Mouse (Mus musculus) kidney, adult 2 months (tissue): ENCODE measurements around the gene Pdap1. TPM values are rescaled to one million over a fixed set of nuclear protein-coding genes. Genes with fewer than 3 reads are reported as not detected.

Experiments used
- DNase-seq: peaks from one replicate; pipeline ENCODE4 v3.0.0; 2021
- H3K27ac ChIP-seq: fragments of 200-500 bp; 2 replicates; pipeline ENCODE4 v1.5.1; 2012; ENCODE audit warnings: low read depth, low read length, control low read depth, inconsistent platforms; ENCODE audit not compliant: insufficient read depth
- H3K27me3 ChIP-seq: fragments of 200-500 bp; replicated peaks from 2 replicates; pipeline ENCODE4 v1.6.1; 2012; ENCODE audit warnings: mild to moderate bottlenecking, moderate library complexity, low read length, inconsistent platforms; ENCODE audit not compliant: control insufficient read depth, insufficient read depth
- H3K36me3 ChIP-seq: fragments of 200-500 bp; 2 replicates; pipeline ENCODE4 v1.6.1; 2012; ENCODE audit warnings: mild to moderate bottlenecking, moderate library complexity, low read length, inconsistent platforms; ENCODE audit not compliant: control insufficient read depth, insufficient read depth
- H3K4me1 ChIP-seq: fragments of 200-500 bp; 2 replicates; pipeline ENCODE4 v1.6.1; 2011; ENCODE audit warnings: low read length; ENCODE audit not compliant: control insufficient read depth, insufficient read depth
- H3K4me3 ChIP-seq: fragments of 200-500 bp; 2 replicates; pipeline ENCODE4 v1.5.1; 2011; ENCODE audit warnings: mild to moderate bottlenecking, low read depth, low read length, control low read depth; ENCODE audit not compliant: insufficient read depth
- CTCF ChIP-seq: fragments of 200-500 bp; conservative IDR thresholded peaks from 2 replicates; pipeline ENCODE4 v1.5.1; 2011; ENCODE audit warnings: low read depth, mild to moderate bottlenecking, control low read depth, low read length, moderate library complexity, mixed read lengths; ENCODE audit not compliant: insufficient read depth, insufficient read length
- POLR2A ChIP-seq: fragments of 200-500 bp; IDR thresholded peaks from one replicate; pipeline ENCODE4 v1.6.1; 2011; ENCODE audit warnings: low read depth, low read length, control low read depth
- WGBS: fragments of 180-500 bp; shearing (Covaris S2); methylation state at CpG from one replicate; pipeline ENCODE4 v1.1.7; 2018; 5-methylcytosine and 5-hydroxymethylcytosine counted together
- polyA plus RNA-seq: library from polyadenylated mRNA; depleted of rRNA; stranded (reverse); fragments of >200 nt; gene quantifications from 2 replicates; pipeline ENCODE4 v1.2.3, GENCODE M21; 2012; rRNA removed

The Pdap1 gene
- polyA plus RNA-seq, 1 experiment, result 25.6 TPM

DNA sequence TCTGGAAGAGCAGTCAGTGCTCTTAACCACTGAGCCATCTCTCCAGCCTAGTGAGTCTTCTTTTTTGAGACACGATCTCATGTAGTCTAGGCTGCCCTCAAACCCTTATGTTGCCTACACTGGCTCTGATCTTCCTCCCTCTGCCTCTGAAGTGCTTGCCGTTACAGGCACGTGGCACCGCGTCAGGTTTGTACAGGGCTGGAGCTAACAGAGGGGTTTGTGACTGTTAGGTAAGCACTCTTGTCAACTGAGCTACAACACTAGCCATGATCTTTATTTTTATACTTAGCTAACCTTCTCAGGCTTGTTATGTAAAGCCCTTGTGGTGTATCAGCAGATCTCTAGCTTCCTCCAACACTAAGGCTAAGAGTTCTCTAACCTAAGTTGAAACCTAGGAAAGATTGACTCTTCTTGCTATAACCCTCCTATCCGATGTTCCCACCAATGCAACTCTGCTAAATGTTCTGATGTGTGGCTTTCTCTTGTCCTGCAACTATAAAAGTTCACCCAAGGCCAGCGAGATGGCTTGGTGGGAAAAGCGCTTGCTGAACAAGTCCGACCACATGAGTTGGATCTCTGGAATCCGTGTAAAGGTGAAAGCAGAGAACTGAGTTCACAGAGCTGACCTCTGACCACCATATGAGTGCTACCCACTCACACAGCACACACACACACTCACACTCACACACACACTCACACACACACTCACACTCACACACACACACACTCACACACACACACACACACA is 58.0 kb downstream of the Pdap1 start:
- no peak for DNase-seq
- Histone ChIP-seq H3K36me3 (no peaks in the 10 kb centered on the region), H3K4me3 (no peak overlapping the region), H3K27ac (no peak overlapping the region), H3K4me1 (peaks cover 6% of the 10 kb centered on the region; the same call in 1 of the 2 replicates), H3K27me3 (no peaks in the 10 kb centered on the region)
- TF ChIP-seq CTCF (no peak), POLR2A (no peak)
- WGBS, result 83% methylated on average over 10 of the region's 10 CpGs

Other genes starting within 250 kb of the Pdap1 start
- gene Smurf1, start 174.4 kb downstream of the Pdap1 start, polyA plus RNA-seq, result 14.4 and 16.1 TPM in 2 replicates
- gene Gm4871, start 107.5 kb downstream of the Pdap1 start, polyA plus RNA-seq, result not detected in 2 replicates
- not detected in 2 replicates for gene 1700018F24Rik, start 97.2 kb downstream of the Pdap1 start, polyA plus RNA-seq
- gene Arpc1a, start 56.4 kb downstream of the Pdap1 start, polyA plus RNA-seq, result 123 and 141 TPM in 2 replicates
- gene Kpna7, start 56.2 kb downstream of the Pdap1 start, polyA plus RNA-seq, result not detected in 2 replicates
- gene Arpc1b, start 26.0 kb downstream of the Pdap1 start, polyA plus RNA-seq, result 184 and 193 TPM in 2 replicates
- 71.5 and 84.1 TPM in 2 replicates for gene Bud31, start 124 bp upstream of the Pdap1 start, polyA plus RNA-seq
- gene Ptcd1, start 26.9 kb upstream of the Pdap1 start, polyA plus RNA-seq, result 15.3 and 16.5 TPM in 2 replicates
- gene Cpsf4, start 27.0 kb upstream of the Pdap1 start, polyA plus RNA-seq, result 19.2 and 19.9 TPM in 2 replicates
- gene Atp5j2, start 51.8 kb upstream of the Pdap1 start, polyA plus RNA-seq, result 346 and 489 TPM in 2 replicates
- 3.8 and 3.9 TPM in 2 replicates for gene Zkscan14, start 61.6 kb upstream of the Pdap1 start, polyA plus RNA-seq
- 5.8 and 6.2 TPM in 2 replicates for gene Zkscan5, start 64.3 kb upstream of the Pdap1 start, polyA plus RNA-seq
- 15.5 and 18.4 TPM in 2 replicates for gene Zfp655, start 91.5 kb upstream of the Pdap1 start, polyA plus RNA-seq
- gene Zscan25, start 140.3 kb upstream of the Pdap1 start, polyA plus RNA-seq, result 11.0 and 12.5 TPM in 2 replicates
- gene Cyp3a57, start 205.0 kb upstream of the Pdap1 start, polyA plus RNA-seq, result not detected in 2 replicates